Mouse (Mus musculus): ENCODE measurements around the gene Hsd17b3. TPM values are rescaled to one million over a fixed set of nuclear protein-coding genes. Genes with fewer than 3 reads are reported as not detected.

The Hsd17b3 gene
- polyA plus RNA-seq, 1 experiment from 2014 or later: not detected

DNA sequence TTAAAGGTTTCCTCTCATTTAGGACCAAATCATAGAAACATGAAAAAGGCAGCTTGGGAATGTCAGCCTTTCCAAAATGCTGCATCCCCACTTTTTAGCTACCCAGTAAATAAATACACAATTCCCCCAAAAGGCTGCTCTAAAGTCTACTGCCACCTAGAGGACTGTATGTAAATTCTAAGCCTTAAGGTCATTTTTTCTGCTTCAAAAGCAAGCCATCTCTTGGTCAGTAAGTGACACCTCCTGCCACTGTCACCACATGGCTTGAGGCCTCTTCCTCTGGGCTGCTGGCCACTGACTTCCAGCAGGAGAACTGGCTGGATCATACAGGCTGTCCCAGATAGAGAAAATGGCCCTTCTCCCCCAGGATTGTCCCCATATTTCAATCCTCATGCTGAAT lies 50.9 kb downstream of the Hsd17b3 start:
- Histone ChIP-seq H3K27ac (no peak overlapping the region), H3K4me2 (no peak overlapping the region), H3K4me1 (peaks cover 19% of the 10 kb centered on the region; the same call in 1 of the 2 replicates), H3K9ac (no peak overlapping the region), H3K36me3 (no peaks in the 10 kb centered on the region), H3K27me3 (no peaks in the 10 kb centered on the region), H3K9me3 (no peaks in the 10 kb centered on the region), H3K4me3 (no peak overlapping the region)
- no peak for ATAC-seq (ENCODE audit: insufficient number of reproducible peaks, insufficient read depth, low FRiP score, low TSS enrichment, low read depth)

DNA sequence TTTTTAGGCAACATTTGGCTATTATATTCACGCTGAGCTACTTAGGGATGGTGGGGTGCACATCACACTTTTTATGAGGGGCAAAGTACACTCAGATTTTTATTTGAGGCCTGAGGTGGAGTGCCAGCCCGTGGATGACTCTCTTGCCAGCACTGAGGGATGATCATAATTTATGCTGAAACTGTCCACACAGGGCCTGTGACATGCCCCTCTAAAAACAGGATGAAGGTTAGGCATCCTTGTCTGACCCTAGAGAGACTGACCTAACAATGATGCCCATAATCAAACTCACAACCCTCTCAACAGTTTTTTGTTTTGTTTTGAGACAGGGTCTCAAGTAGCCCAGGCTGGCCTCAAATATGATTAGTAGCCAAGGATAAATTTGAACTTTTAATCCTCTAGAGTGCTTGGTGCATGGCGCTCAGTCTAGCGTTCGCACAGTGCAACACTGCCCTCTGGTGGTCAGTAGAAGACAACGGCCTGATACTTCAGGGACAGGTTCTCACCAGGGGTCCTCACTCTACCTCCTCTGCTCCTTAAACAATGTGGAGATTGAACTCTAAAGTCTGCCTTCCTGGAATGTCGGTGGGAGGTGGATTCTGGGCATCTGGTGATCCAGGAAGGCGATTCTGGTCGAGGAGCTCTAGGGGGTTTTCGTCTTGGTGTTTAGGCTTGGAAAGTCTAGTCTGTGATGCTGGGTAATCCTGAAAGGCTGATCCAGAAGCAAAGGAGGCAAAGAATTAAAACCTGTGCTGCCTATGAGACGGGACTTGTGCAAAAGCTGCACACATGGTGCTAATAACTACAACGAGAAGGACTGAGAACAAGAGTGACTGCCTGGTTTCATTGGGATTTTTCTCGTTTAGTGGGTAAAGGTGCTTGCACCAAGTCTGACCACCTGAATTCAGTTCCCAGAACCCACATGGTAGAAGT lies 52.7 kb downstream of the Hsd17b3 start:
- no peaks in the 10 kb centered on the region for H3K36me3 ChIP-seq
- 15% methylated on average over 13 of the region's 13 CpGs for WGBS
- no peaks in the 10 kb centered on the region for H3K27me3 ChIP-seq
- peak overlapping the region; percentile 18; the same call in 1 of the 2 replicates for H3K27ac ChIP-seq
- H3K4me3 ChIP-seq: no peak overlapping the region
- no peak overlapping the region for H3K9ac ChIP-seq
- peak; percentile 74 for ATAC-seq (ENCODE audit: insufficient number of reproducible peaks, insufficient read depth, low FRiP score, low TSS enrichment, low read depth)
- no peaks in the 10 kb centered on the region for H3K9me3 ChIP-seq
- H3K4me2 ChIP-seq: no peak overlapping the region
- H3K4me1 ChIP-seq: peaks cover 19% of the 10 kb centered on the region; the same call in 1 of the 2 replicates

DNA sequence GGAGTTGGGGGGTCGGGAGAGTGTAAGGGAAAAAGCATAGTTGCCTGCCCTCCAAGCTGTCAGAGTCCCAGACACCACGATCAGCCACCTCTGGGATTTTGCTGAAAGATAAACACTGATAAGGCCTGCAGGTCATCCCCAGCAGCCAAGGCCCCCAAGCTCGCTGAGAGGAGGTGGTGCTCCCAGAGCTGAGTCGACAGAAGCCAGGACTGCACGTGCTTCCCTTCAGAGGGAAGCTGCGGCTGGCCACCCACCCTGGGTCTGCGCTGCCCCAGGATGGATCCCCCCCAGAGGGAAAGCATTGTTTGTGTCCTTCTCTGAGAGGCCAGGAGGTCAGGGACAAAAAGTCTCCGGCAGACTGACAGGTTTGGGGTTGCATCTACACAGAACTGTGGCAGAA lies 54.0 kb downstream of the Hsd17b3 start:
- Histone ChIP-seq H3K27ac (no peak overlapping the region), H3K9me3 (no peaks in the 10 kb centered on the region), H3K4me3 (no peak overlapping the region), H3K4me1 (peaks cover 19% of the 10 kb centered on the region; the same call in 1 of the 2 replicates), H3K9ac (no peak overlapping the region), H3K27me3 (no peaks in the 10 kb centered on the region), H3K4me2 (no peak overlapping the region), H3K36me3 (no peaks in the 10 kb centered on the region)
- WGBS: 28% methylated on average over 8 of the region's 8 CpGs
- ATAC-seq (ENCODE audit: insufficient number of reproducible peaks, insufficient read depth, low FRiP score, low TSS enrichment, low read depth): no peak

DNA sequence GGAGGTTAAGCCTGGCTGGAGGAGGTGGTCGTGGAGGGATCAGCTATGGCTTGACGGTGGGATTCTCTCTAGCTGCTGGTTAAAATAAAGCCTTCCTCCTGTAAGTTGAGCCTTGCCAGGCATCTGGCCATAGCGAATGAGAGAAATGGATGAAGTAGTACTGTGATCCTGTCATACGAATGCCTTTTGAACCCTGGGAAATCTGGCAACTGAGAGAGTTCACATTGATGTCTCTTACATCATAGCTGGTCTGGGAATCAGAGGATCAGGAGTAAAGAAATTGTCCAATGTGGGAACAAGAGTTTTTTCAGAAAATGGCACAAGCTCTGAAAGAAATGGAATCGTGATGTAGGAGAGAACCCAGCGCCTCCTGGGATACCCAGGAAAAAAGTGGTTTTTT lies 55.1 kb downstream of the Hsd17b3 start:
- Histone ChIP-seq H3K4me3 (no peak overlapping the region), H3K4me2 (no peak overlapping the region), H3K4me1 (peaks cover 19% of the 10 kb centered on the region; the same call in 1 of the 2 replicates), H3K27ac (no peak overlapping the region), H3K9me3 (no peaks in the 10 kb centered on the region), H3K27me3 (no peaks in the 10 kb centered on the region), H3K9ac (no peak overlapping the region), H3K36me3 (no peaks in the 10 kb centered on the region)
- WGBS: 76% methylated on average over 6 of the region's 6 CpGs
- no peak for ATAC-seq (ENCODE audit: insufficient number of reproducible peaks, insufficient read depth, low FRiP score, low TSS enrichment, low read depth)

DNA sequence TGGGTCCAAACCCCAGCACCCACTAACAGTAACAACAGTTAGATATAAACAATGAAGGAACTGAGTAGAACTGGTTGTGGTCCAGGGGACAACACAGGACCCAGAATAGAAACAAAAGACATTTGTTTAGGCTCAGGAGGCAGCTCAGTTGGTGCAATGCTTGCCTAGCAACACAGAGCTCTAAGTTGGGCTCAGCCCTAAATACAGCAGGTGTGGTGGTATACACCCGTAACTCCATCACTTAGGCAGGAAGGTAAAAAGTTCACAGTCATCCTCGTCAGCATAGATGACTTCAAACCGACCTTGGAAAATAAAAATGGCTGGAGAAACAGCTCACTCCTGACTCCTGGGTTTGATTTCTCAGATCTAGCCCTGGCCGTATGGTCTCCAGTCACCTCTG lies 55.8 kb downstream of the Hsd17b3 start:
- Histone ChIP-seq H3K9ac (no peak overlapping the region), H3K9me3 (no peaks in the 10 kb centered on the region), H3K4me1 (peaks cover 16% of the 10 kb centered on the region; the same call in 1 of the 2 replicates), H3K4me2 (no peak overlapping the region), H3K27ac (no peak overlapping the region), H3K27me3 (no peaks in the 10 kb centered on the region), H3K4me3 (no peak overlapping the region), H3K36me3 (no peaks in the 10 kb centered on the region)
- WGBS: 78% methylated on average over 4 of the region's 4 CpGs
- ATAC-seq (ENCODE audit: insufficient number of reproducible peaks, insufficient read depth, low FRiP score, low TSS enrichment, low read depth): no peak

DNA sequence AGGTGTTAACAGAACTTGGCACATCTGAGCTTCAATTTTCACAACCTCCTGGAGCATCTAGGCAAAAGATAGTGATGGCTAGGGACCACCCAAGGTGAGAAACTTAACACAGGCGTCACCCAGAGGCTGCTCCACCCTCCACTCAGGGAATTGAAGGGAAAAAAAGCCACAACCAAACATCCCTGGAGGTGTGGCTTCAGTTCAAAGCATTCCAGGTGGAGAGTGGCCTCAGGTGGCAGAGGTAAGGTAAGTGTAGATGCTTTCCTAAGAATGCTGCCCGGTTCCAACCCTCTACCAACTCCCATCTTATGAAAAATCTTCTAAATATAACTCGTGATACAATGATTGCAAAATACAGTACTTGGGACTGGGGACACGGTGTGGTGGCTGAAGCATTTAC lies 57.8 kb downstream of the Hsd17b3 start:
- Histone ChIP-seq H3K4me3 (no peak overlapping the region), H3K4me1 (peaks cover 10% of the 10 kb centered on the region; the same call in 1 of the 2 replicates), H3K4me2 (no peak overlapping the region), H3K27ac (no peak overlapping the region), H3K36me3 (no peaks in the 10 kb centered on the region), H3K27me3 (no peaks in the 10 kb centered on the region), H3K9ac (no peak overlapping the region), H3K9me3 (no peaks in the 10 kb centered on the region)
- ATAC-seq (ENCODE audit: insufficient number of reproducible peaks, insufficient read depth, low FRiP score, low TSS enrichment, low read depth): no peak
- WGBS: 63% methylated on average over 4 of the region's 4 CpGs

DNA sequence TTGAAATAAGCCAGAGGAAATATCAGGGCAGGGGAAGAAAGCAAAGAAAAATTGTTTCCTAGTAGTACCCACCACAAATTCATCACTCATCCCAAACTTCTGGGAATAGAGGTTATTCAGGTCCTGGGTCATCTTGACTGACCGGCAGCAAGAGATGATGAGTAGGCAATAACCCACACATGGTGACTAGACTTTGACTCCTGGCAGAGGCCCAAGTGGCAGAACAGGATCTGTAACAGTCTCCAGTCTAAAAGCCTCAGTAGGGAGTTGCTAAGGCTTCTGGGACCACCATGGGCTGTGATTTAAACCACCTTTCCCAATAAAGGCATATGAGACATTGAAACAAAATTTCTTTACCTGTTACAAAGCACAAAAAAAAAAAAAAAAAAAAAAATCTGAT lies 58.2 kb downstream of the Hsd17b3 start:
- H3K9me3 ChIP-seq: no peaks in the 10 kb centered on the region
- H3K27ac ChIP-seq: no peak overlapping the region
- peaks cover 10% of the 10 kb centered on the region; the same call in 1 of the 2 replicates for H3K4me1 ChIP-seq
- ATAC-seq (ENCODE audit: insufficient number of reproducible peaks, insufficient read depth, low FRiP score, low TSS enrichment, low read depth): no peak
- no peak overlapping the region for H3K4me2 ChIP-seq
- H3K36me3 ChIP-seq: no peaks in the 10 kb centered on the region
- H3K27me3 ChIP-seq: no peaks in the 10 kb centered on the region
- H3K9ac ChIP-seq: no peak overlapping the region
- WGBS: 56% methylated on average over 1 of the region's 1 CpGs
- H3K4me3 ChIP-seq: no peak overlapping the region

DNA sequence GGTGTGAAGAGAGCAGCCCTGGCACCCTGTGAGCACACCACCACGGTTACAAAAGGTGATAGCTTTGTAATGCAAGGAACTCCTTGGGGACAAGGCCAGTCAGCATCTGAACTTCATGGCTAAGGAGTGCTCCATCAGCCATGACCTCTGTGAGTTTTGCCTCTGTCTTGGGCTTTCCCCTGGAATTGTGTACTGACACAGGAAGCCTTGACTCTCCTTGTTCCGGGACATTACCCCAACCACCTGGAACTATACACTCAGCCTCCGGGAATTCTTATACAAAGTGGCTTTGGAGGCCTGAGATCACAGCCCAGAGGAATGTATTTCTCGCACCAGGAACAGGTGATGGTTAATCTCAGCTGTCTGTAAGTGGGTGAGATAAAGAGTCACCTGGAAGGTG lies 64.2 kb downstream of the Hsd17b3 start:
- Histone ChIP-seq H3K27ac (no peak overlapping the region), H3K4me2 (no peak overlapping the region), H3K36me3 (no peaks in the 10 kb centered on the region), H3K9ac (no peak overlapping the region), H3K4me1 (peaks cover 40% of the 10 kb centered on the region), H3K4me3 (no peak overlapping the region), H3K27me3 (no peaks in the 10 kb centered on the region), H3K9me3 (no peaks in the 10 kb centered on the region)
- WGBS: 79% methylated on average over 4 of the region's 4 CpGs
- ATAC-seq (ENCODE audit: insufficient number of reproducible peaks, insufficient read depth, low FRiP score, low TSS enrichment, low read depth): no peak

DNA sequence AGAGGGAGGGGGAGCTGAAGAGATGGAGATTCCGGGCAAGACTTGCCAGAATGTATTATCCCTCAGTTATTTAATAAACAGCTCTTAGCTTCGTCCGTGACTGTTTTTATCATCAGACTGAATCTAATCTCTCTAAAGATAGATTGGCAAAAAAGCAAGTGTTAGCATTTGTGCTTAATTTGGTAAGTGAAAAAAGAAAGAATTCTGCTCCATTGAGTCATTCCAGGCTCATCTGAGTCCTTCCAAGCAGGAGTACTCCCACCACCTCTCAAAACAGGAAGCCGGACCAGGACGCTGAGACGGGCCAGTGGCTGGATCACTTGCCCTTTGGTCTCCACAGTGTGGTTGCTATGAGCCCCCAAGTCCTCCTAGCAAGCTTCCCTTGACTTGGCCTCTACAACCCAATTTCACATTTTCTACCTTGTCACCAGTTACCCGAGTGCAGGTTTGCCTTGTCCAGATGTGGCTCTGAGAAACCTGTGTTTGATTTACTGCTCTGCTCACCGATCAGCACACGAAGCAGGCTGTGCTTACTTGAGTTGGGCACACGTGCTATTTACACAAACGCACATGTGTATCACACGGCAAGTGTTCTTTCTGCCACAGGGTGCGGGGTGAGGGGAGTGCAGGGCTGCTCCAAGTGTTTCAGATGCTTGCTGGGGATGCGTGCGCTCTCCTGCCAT lies 66.1 kb downstream of the Hsd17b3 start:
- 47% methylated on average over 15 of the region's 15 CpGs for WGBS
- H3K36me3 ChIP-seq: no peaks in the 10 kb centered on the region
- peaks cover 58% of the 10 kb centered on the region for H3K4me1 ChIP-seq
- no peak overlapping the region for H3K4me2 ChIP-seq
- H3K9me3 ChIP-seq: no peaks in the 10 kb centered on the region
- H3K9ac ChIP-seq: no peak overlapping the region
- no peak for ATAC-seq (ENCODE audit: insufficient number of reproducible peaks, insufficient read depth, low FRiP score, low TSS enrichment, low read depth)
- no peak overlapping the region for H3K4me3 ChIP-seq
- no peaks in the 10 kb centered on the region for H3K27me3 ChIP-seq
- no peak overlapping the region; the same call in 1 of the 2 replicates for H3K27ac ChIP-seq

DNA sequence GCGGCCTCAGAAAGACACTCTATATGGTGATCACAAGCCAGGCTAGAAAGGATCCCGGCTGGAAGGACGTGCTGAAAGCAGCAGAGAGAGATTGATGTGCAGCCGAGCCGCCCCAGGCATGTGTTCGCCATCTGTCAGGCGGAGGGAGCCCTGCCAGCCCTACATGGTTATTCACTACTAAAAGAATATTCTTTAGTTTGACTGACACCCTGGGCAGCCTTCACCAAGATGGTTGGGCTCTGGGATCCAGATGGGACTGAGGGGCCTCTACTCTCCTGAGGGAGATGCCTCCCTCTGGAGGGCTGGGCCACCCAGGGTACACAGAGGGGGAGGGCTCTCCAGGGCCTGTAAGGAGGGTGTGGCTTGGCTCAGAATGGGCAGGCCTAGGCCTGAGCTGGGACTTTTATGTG lies 68.1 kb downstream of the Hsd17b3 start:
- no peaks in the 10 kb centered on the region for H3K36me3 ChIP-seq
- no peaks in the 10 kb centered on the region for H3K9me3 ChIP-seq
- H3K9ac ChIP-seq: no peak overlapping the region
- no peaks in the 10 kb centered on the region for H3K27me3 ChIP-seq
- H3K4me2 ChIP-seq: peak overlapping the region; percentile 32
- no peak overlapping the region for H3K4me3 ChIP-seq
- H3K4me1 ChIP-seq: peaks cover 68% of the 10 kb centered on the region
- WGBS: 17% methylated on average over 7 of the region's 7 CpGs
- peak; percentile 89 for ATAC-seq (ENCODE audit: insufficient number of reproducible peaks, insufficient read depth, low FRiP score, low TSS enrichment, low read depth)
- peak overlapping the region; percentile 89 for H3K27ac ChIP-seq

DNA sequence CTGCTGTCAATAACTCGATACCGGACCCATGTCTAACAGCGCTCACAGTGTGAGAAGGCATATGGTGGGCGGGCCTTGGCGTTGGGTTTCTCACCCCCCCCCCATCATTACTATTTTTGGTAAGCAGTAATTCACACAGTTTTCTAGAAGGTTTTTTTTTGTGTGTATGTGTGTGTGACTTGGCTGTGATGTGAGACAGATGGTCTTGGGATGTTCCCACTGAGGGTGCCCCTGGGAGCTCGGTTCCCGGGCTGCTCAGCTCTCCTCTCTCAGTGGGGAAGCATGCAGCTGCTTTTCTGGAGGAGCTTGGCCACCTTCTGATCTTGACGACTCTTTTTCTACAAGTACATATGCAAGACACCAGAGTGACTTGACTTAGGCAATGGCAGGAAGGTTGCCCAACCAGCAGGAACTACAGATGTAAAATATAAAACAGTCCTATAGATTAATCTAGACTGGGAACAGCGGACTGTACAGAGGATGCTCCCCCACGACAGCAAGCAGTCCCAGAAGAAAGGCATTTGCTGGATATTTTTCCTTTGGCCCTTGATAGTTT lies 70.4 kb downstream of the Hsd17b3 start:
- H3K9ac ChIP-seq: no peak overlapping the region
- no peak for ATAC-seq (ENCODE audit: insufficient number of reproducible peaks, insufficient read depth, low FRiP score, low TSS enrichment, low read depth)
- peak overlapping the region; percentile 48 for H3K27ac ChIP-seq
- no peaks in the 10 kb centered on the region for H3K27me3 ChIP-seq
- no peaks in the 10 kb centered on the region for H3K36me3 ChIP-seq
- no peak overlapping the region for H3K4me2 ChIP-seq
- H3K4me1 ChIP-seq: peaks cover 65% of the 10 kb centered on the region
- no peaks in the 10 kb centered on the region for H3K9me3 ChIP-seq
- H3K4me3 ChIP-seq: no peak overlapping the region
- WGBS: 54% methylated on average over 10 of the region's 10 CpGs
